Mouse (Mus musculus): ENCODE measurements around the gene Usp6nl. TPM values are rescaled to one million over a fixed set of nuclear protein-coding genes. Genes with fewer than 3 reads are reported as not detected.

Usp6nl gene
- polyA plus RNA-seq, 2 experiments from 2014 or later = 6.1 to 7.1 TPM

GRCm38 (mm10) chr2:6478361-6478965 lies 156.0 kb downstream of the Usp6nl start:
- ATAC-seq = peak; percentile 98

GRCm38 (mm10) chr2:6478966-6479391 lies 156.5 kb downstream of the Usp6nl start:
- no peak for ATAC-seq

GRCm38 (mm10) chr2:6479620-6480019 lies 157.2 kb downstream of the Usp6nl start:
- no peak for ATAC-seq

DNA sequence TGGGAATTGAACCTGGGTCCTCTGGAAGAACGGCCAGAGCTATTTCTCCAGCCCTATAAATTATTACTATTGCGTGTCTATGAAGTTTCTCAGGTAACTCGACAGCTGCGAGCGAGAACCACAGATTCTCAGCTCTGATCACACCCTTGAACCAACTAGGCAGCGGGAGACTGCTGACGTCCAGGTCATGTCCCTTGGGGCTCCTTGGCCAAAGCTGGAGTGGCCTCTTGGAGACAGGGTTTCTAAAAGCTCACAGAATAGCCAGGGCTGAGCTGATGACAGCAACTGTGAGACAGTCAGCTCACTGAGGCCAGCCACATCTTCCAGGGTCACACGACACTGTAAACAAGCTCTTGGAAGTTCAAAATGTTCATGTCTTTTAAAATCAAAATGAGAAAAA lies 159.5 kb downstream of the Usp6nl start:
- ATAC-seq = no peak

DNA sequence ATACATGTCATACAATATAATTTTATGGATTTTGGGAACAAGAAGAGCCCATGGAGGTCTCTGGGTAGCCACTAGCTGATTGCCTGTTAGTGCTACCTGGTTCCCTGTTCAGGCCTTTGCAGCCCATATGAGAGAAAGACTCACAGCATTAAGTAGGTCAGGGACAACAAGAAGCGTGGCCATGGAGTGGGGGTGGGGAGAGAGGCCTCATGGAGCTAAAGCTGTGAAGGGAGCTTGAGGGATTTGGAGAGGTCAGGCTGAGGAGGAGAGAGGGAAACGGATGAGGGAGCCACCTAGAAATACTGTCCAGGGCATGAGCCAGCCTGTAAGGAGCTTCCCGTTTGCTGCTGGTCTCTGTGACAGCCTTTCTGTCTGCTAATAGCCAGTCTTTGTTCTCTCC lies 159.9 kb downstream of the Usp6nl start:
- ATAC-seq = no peak

DNA sequence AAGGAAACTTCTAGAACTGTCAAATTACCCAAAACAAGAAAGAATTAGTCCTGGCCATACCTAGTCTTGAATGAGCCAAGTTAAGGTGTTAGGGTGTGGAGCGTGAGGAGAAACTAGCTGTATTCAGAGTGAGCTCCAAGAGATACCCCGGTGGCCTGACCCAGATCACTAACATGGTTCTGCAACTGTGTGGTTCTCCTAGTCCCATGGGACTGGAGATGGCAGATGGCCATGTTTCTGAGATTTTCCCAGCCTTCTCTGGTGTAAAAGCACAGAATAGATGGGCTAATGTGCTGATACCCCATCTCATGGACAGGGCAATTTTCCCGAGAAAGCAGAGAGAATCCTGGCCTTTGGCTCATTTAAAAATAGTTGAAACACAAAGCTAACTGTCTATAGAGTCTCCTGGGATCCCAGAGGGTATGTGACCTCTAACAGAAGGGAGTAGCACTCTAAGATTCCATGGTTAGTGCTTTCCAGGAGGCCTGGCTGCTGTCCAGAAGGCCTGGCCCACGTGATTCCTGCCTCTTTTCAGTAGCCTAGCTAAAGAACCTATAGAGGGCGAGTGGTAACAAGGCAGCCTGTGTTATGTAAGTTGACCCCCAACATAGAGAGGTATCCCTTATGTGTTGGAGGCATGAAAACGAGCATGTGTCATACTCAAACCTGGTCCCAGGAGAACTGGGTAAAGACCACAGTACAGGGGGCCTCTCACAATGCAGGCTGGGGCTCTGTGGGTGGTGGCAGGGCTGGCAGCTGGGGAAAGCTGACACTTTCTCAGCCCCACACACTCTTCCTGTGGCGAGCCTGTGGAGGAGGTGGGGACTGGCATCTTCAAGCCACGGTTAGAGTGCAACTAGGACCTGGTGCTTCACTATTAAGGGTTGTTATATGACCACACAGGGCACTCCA lies 160.9 kb downstream of the Usp6nl start:
- ATAC-seq = no peak

DNA sequence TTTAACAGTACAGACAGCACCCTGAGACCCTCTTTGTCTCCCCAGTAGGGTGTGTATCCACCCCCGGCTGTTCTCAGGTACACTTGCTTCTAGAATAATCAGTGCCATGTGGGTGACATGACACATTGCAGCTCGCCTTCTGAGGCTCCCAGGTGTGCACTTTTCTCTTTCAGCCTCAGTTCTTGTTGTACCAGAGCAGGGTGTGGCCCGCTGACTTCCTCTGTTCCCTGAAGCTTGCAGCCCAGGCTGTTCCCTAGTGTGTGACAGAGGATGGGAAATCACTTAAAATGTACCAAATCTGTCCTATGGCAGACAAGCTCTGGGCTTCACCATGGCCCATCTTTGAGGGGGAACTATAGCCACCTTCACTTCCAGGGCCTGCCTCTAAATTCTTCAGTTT lies 161.7 kb downstream of the Usp6nl start:
- no peak for ATAC-seq

GRCm38 (mm10) chr2:6487566-6488488 lies 165.4 kb downstream of the Usp6nl start:
- ATAC-seq = no peak

DNA sequence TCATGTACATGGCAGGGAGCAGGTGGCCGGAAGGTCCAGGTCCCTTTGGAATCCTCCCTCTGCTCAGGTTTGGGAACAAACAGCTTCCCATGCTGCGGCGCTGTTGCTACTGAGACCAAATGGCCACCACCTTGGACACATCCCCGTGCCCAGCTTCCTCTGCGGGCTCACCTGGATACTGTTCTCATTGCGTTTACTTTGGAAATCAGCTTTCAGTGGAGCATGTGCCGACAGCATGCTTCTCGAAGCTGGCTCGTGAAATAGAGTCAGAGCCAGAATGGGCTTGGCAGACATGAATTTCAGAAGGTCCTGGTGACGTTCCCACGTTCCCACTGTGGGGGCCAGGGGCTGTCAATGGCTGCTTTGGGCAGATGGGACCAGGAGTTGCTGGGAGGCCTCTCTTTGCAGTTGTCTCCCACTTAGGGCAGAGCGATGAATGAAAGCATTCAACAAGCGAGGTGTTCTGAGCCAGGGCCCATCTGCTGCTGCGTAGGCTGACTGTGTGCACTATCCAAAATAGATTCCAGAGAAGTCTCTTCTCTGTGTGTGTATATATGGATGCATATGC lies 166.1 kb downstream of the Usp6nl start:
- ATAC-seq = no peak

- ATAC-seq = no peak
Observed at GRCm38 (mm10) chr2:6490076-6490475, 167.6 kb downstream of the Usp6nl start.

DNA sequence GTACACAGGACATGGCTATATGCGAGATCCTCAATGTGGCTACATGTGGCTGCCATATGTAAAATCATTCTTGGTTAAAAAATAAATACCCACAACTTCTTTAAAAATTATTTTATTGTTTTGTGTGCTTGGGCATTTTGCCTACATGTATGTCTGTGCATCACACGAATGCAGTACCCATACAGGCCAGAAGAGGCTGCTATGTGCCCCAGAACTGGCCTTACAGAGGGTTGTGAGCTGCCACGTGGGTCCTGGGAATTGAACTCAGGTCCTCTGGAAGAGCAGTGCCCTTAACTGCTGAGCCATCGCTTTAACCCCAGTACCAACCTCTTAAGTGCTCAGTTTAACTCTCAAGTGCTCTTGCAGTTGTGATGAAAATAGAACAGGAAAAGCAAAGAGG lies 168.4 kb downstream of the Usp6nl start:
- ATAC-seq = no peak

DNA sequence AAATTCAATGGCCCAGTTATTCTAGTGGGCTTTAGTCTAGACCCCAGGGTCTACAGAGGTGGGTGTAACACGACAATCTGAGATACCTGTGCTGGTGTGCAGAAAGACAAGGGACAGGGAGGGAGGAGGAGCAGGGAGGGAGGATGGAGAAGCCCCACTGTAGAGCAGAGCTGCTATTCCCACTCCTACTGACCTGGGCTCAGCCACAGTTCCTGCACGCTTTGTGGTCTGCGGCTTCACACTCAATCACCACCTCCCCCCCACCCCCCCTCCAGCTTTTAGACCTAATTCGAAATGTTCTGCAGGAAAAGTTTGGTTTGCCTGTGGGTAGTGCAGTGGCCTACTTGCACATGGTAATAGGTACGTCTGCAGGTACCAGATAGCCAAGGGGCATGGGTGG lies 171.4 kb downstream of the Usp6nl start:
- ATAC-seq = no peak

Other genes with a start within 250 kb of the Usp6nl start
- not detected for gene Proser2, start 192.5 kb upstream of the Usp6nl start, polyA plus RNA-seq (2017; shearing (Covaris generic))
- gene Echdc3, start 109.6 kb upstream of the Usp6nl start, polyA plus RNA-seq (2017; shearing (Covaris generic)) = not detected

Measured in activated CD4-positive, CD25-positive, alpha-beta regulatory T cell, adult 4 months (primary cell).